Mouse (Mus musculus) myocyte (in vitro differentiated cells): ENCODE data around the gene Hist1h3a.

Experiments
- CEBPB ChIP-seq: IDR thresholded peaks from 2 replicates; pipeline ENCODE4 v1.6.1; 2011; ENCODE audit warnings: mild to moderate bottlenecking, moderate library complexity; ENCODE audit not compliant: poor library complexity, insufficient read depth, severe bottlenecking
- POLR2A ChIP-seq: IDR thresholded peaks from one replicate; pipeline ENCODE4 v1.6.1; 2011; ENCODE audit warnings: low read depth, mild to moderate bottlenecking, control low read depth, moderate library complexity; ENCODE audit not compliant: insufficient read length
- REST ChIP-seq: IDR thresholded peaks from one replicate; pipeline ENCODE4 v1.6.1; 2011; ENCODE audit warnings: mild to moderate bottlenecking, control low read depth, moderate library complexity; ENCODE audit not compliant: insufficient read depth, insufficient read length
- TCF12 ChIP-seq: IDR thresholded peaks from one replicate; pipeline ENCODE4 v1.6.1; 2011; ENCODE audit warnings: mild to moderate bottlenecking, control low read depth; ENCODE audit not compliant: poor library complexity, insufficient read depth, severe bottlenecking

GRCm38 (mm10) chr13:23728472-23729191 is 33.6 kb downstream of the Hist1h3a start:
- no peak for TF ChIP-seq POLR2A
- TF ChIP-seq TCF12: no peak
- no peak for TF ChIP-seq REST
- no peak for TF ChIP-seq CEBPB
